Comparison of ENCODE assay signal across 14 mouse cellular contexts in the genomic region with DNA sequence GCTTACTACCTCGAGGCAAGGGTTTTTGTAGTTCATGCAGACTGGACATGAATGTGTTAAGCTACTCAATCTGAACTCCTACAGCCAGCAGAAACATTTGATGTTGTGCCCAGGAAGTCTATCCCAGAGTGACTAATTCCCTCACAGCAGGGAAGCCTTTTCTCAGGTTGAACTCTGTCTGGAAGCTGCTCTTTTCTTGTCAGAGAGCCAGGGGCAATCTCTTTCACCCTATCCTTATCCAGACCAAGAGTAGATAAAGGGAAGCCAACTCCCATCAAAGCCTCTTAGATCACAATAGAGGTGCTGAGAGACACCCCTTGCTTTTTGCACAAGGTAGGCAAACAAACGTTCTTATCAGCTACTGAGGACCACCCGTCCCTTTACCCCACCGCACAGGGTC.
DNase-seq lines count a peak whose midpoint lies in the region; ATAC-seq and TF ChIP-seq lines count a peak whose summit lies in the region.
"Had no signal": no experiment of that assay in that cellular context is flagged by ENCODE, and none has a peak within 500 bp of the region (broad histone marks: within the 10 kb centered on the region; RNA-seq: fewer than 3 reads in every experiment).

No protein-coding gene starts in this region.

- no peak for TF ChIP-seq EP300 in heart, postnatal 0 days (IDR thresholded peaks at IDR 0.05; ENCODE audit: low read depth)

- no peak overlapping the region for H3K4me3 ChIP-seq in heart, postnatal 0 days (ENCODE audit: low read depth, low read length)
- H3K4me3 ChIP-seq in heart, embryonic 11.5 days (ENCODE audit: low read depth, low read length): no peak overlapping the region
- no peak overlapping the region for H3K4me3 ChIP-seq in limb, embryonic 10.5 days
- H3K4me3 ChIP-seq: embryonic facial prominence, embryonic 12.5 days; neural tube, embryonic 12.5 days had no signal

- H3K9ac ChIP-seq in heart, postnatal 0 days (replicated peaks; ENCODE audit: low read depth, low read length): no peak overlapping the region
- H3K9ac ChIP-seq in heart, embryonic 11.5 days (ENCODE audit: low read depth, low read length): no peak overlapping the region
- H3K9ac ChIP-seq: embryonic facial prominence, embryonic 12.5 days; neural tube, embryonic 12.5 days had no signal

- peak; percentile 39 for DNase-seq in heart, postnatal 0 days (ENCODE audit: low spot score)
- DNase-seq in 3T3-L1 (ENCODE audit: low read depth, low spot score): peak; percentile 83
- peak; percentile 78 for DNase-seq in NIH3T3 (ENCODE audit: low read depth)
- no peak for DNase-seq in limb, embryonic 10.5 days (ENCODE audit: low spot score)
- no peak for DNase-seq in spleen, postnatal 36 days (ENCODE audit: low spot score in 2 of 2)
- no peak for DNase-seq in frontal cortex, postnatal 25 days (ENCODE audit: low spot score in 2 of 2)
- DNase-seq: gastrocnemius, postnatal 25 days; right cerebral cortex, postnatal 25 days; thymus, postnatal 25 days had no signal

- H3K27ac ChIP-seq in heart, postnatal 0 days (ENCODE audit: low read depth): no peak overlapping the region
- no peak overlapping the region for H3K27ac ChIP-seq in heart, embryonic 11.5 days (ENCODE audit: low read depth, low read length)
- H3K27ac ChIP-seq in limb, embryonic 10.5 days: peak overlapping the region; percentile 14; the same call in 1 of the 2 replicates
- H3K27ac ChIP-seq: embryonic facial prominence, embryonic 12.5 days; neural tube, embryonic 12.5 days had no signal

- TF ChIP-seq CTCF in heart, postnatal 0 days (IDR thresholded peaks at IDR 0.05; ENCODE audit: low read depth): no peak

- H3K36me3 ChIP-seq in heart, postnatal 0 days (replicated peaks; ENCODE audit: control insufficient read depth, insufficient read depth, low read length): no peaks in the 10 kb centered on the region
- H3K36me3 ChIP-seq in heart, embryonic 11.5 days (ENCODE audit: control insufficient read depth, insufficient read depth, low read length): no peaks in the 10 kb centered on the region
- H3K36me3 ChIP-seq in limb, embryonic 10.5 days: no peaks in the 10 kb centered on the region
- H3K36me3 ChIP-seq: embryonic facial prominence, embryonic 12.5 days; G1E; neural tube, embryonic 12.5 days had no signal

- 19% methylated on average over 4 of the region's 4 CpGs for WGBS in heart, postnatal 0 days
- 6% methylated on average over 4 of the region's 4 CpGs for WGBS in heart, embryonic 11.5 days (ENCODE audit: insufficient replicate concordance)
- WGBS in limb, embryonic 10.5 days: 46% methylated on average over 4 of the region's 4 CpGs

- no peaks in the 10 kb centered on the region; the same call in 1 of the 2 replicates for H3K4me1 ChIP-seq in heart, postnatal 0 days (ENCODE audit: control insufficient read depth, insufficient read depth)
- H3K4me1 ChIP-seq in heart, embryonic 11.5 days (ENCODE audit: control insufficient read depth, insufficient read depth, low read length): no peaks in the 10 kb centered on the region
- peaks cover 13% of the 10 kb centered on the region for H3K4me1 ChIP-seq in limb, embryonic 10.5 days
- H3K4me1 ChIP-seq: embryonic facial prominence, embryonic 12.5 days; neural tube, embryonic 12.5 days had no signal

- ATAC-seq in heart, postnatal 0 days (ENCODE audit: insufficient read depth, low read depth): no peak
- ATAC-seq in heart, embryonic 11.5 days (replicated peaks; ENCODE audit: insufficient number of reproducible peaks, low FRiP score, low TSS enrichment): no peak
- ATAC-seq: inflammation-experienced regulatory T-cells, adult 6 months had no signal

- no peaks in the 10 kb centered on the region for H3K27me3 ChIP-seq in heart, postnatal 0 days (ENCODE audit: control insufficient read depth, insufficient read depth, low read length)
- no peaks in the 10 kb centered on the region for H3K27me3 ChIP-seq in heart, embryonic 11.5 days (ENCODE audit: control insufficient read depth, insufficient read depth, low read length)
- no peaks in the 10 kb centered on the region for H3K27me3 ChIP-seq in limb, embryonic 10.5 days (ENCODE audit: low read depth, poor library complexity, severe bottlenecking)
- H3K27me3 ChIP-seq: embryonic facial prominence, embryonic 12.5 days; neural tube, embryonic 12.5 days had no signal

- H3K4me2 ChIP-seq in heart, postnatal 0 days (ENCODE audit: low read depth, low read length): no peak overlapping the region
- H3K4me2 ChIP-seq in heart, embryonic 11.5 days: no peak overlapping the region
- H3K4me2 ChIP-seq: embryonic facial prominence, embryonic 12.5 days; neural tube, embryonic 12.5 days had no signal

- H3K9me3 ChIP-seq in heart, postnatal 0 days (replicated peaks; ENCODE audit: control insufficient read depth, low read length): no peaks in the 10 kb centered on the region
- 0 out of 2 replicates have a peak, but pooled peaks cover 2% of the 10 kb centered on the region for H3K9me3 ChIP-seq in heart, embryonic 11.5 days (replicated peaks; ENCODE audit: control insufficient read depth, low read length)
- no peaks in the 10 kb centered on the region for H3K9me3 ChIP-seq in limb, embryonic 10.5 days (replicated peaks)
- H3K9me3 ChIP-seq: embryonic facial prominence, embryonic 12.5 days; G1E; neural tube, embryonic 12.5 days had no signal

Comparison
In these comparisons a context has a peak if more than half of its experiments do, and no peak if none do; other contexts are left out.
1. DNase-seq: peak in heart, postnatal 0 days (single experiment), 3T3-L1 (single experiment) and NIH3T3 (single experiment); none in limb, embryonic 10.5 days (single experiment), spleen, postnatal 36 days (0 of 2) and frontal cortex, postnatal 25 days (0 of 2).